Mouse (Mus musculus) naive thymus-derived CD4-positive, alpha-beta T cell, adult 2 months (primary cell): Measurements from ENCODE around the gene Tmigd1.
A peak's percentile ranks its signal among the peaks of the same experiment; 100 is the strongest.
"Not testable (repeated sequence)": the region's sequence is repeated elsewhere in the genome, so short reads cannot be mapped to it uniquely, and the experiment has no call there.

Experiments
- DNase-seq: peaks from one replicate; pipeline ENCODE4 v3.0.0-alpha.2; 2011; ENCODE audit warnings: low read depth

The Tmigd1 gene

DNA sequence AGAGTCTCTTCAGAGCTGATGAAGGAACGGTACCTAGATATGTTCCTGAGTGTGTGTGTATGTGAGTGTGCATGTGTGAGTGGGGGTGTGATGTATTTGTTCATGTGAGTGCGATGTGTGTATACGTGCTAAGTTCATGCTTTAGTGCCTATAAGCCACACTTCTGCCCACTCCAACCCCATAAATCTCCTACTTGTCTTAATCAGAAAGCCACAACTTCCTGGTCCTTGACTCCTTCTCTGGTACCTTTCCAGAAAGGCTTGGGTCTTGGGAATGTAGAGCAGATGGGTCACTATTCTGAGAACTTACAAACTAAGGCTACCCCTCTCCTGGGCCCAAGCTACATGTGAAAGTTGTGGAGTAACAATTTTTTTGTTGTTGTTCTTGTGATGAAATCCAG lies 3.2 kb upstream of the Tmigd1 start:
- no peak for DNase-seq

DNA sequence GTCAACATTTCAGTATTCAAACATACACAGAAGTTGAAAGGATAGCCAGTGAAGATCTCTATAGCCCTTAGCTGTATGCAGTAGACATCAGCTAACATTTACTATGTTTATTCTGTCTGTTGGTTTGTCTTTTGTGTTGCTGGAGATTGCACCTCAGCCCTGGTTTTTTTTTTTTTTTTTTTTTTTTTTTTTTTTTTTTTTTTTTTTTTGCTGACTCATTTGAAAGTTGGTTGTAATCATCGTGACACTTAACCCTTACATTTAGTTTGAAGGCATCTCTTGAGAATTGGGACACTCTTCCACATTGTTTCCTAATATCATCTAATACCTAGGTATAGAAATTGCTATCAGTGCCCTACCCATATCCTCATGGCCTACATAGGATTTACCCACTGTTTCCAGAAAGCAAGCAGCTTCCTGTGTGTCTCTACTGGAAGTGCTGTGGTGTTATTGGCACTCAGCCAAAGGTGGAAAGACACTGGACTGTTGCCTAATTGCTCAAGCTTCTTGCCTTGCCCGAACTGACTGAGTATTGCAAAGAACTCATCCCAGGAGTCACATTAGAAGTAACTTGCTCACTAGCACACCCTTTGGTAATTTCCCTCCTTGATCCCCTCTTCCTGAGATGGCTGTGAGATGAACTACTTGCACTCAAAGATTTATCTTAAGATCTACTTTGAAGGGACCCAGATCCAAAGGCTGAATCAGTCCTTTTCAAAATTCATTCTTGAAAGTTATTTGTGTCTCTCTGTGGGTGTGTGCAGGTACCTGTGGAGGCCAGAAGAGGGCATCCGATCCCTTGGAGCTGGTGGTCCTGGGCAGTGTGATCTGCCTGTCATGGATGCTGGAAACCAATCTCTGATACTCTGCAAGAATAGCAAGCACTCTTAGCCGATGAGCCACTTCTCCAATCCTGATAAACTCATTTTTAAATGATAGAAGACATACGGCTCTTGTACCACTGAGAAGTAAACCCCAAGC lies 1.9 kb upstream of the Tmigd1 start:
- DNase-seq, result no peak

DNA sequence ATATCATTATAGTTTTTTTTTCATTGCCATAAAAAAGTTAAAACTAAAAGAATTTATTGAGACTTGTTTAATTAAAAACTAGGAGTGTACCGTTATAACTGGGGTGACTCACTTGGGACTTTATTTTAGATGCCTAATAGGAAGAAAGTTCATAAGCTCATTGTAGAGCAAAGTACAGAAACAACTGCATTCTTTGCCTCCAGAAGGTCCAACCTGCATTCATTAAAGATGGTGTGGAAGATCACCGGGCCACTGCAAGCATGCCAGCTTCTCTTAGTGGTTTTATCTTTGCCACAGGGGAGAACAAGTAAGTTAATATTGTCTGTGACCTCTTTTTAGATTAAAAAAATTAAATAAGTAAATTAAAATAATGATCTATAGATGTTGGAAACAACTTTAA lies 2.4 kb downstream of the Tmigd1 start:
- DNase-seq, result no peak

DNA sequence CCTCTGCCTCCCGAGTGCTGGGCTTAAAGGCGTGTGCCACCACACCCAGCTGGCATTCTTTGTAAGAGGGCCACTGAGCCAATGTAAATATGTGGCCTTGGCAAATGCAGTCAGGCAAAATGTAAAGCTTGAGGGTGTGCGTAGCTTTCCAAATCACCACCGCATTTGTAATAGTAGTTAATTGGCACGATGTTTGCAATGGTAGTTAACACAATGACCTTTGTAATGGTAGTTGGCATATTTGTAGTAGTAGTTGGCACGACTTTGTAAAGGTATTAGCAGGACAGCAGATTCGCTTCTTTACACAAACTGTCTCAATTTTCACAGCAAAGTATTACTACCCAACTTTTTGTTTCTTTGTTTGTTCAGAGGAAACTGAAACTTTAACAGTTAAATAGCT lies 6.7 kb downstream of the Tmigd1 start:
- no peak for DNase-seq

DNA sequence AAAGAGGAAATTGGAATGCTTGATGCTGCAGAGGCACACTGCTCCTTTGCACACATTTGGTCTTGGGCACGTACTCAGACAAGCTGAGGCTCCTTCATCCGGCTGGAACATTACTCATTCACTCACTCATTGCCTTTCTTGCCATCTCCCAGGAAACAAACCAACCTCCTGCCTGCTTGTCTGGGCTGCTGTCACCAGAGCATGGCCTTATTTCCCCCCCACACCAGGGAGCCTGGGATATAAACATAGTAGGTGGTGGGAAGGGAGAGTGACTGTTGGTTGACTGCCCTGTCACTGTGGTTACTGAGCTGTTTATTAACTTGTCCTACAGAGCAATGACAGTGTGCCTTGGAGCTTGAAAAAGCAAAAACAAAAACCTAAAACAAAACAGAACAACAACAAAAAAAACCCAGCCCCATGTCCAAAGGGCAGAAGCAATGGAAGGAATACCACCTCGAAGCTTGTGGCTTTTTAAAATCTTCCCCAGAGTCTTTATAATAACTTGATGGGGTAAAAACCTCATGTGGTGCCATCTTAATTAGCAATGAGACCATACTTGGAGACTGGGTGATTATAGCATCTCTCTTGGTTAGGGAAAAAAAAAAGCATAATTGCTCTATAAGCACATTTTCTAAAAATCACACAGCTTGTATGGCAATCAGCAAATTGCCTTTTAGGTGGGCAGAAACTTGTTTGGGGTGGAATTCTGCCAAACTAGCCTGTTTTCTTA lies 9.5 kb downstream of the Tmigd1 start:
- DNase-seq, result no peak

DNA sequence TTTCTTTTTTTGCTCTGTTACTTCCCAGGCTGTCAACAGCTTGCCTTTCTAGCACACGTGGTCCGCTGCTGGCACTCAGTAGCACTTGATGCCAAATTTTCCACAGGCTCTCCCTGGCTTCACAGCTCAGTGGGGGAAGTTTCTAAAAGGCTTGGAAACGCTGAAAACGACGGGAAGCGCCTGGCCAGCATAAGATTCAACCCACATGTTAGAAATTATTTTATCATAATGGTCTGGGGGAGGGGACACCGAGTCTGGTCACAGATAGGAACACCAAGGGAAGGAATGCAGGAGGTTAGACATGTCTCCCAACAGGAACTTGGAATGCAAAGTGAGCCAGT lies 10.1 kb downstream of the Tmigd1 start:
- no peak for DNase-seq

DNA sequence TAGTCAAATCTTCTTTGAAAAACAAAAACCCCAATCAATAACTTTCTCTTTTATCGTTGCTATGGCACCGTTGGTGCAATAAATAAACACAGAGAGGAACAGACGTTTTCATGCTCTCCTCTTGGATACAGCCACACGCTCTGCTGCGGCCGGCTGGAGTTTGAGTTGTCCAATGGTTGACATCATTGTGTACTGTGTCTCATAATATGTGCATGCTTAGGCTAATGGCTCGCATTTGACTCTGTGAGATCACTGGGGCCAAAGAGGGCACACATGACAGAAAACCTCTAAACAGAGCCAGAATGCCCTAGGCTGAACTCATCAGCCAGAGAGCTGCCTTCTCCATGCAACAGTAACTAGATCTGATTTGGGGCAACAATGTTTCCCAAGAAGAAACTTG lies 12.4 kb downstream of the Tmigd1 start:
- no peak for DNase-seq

DNA sequence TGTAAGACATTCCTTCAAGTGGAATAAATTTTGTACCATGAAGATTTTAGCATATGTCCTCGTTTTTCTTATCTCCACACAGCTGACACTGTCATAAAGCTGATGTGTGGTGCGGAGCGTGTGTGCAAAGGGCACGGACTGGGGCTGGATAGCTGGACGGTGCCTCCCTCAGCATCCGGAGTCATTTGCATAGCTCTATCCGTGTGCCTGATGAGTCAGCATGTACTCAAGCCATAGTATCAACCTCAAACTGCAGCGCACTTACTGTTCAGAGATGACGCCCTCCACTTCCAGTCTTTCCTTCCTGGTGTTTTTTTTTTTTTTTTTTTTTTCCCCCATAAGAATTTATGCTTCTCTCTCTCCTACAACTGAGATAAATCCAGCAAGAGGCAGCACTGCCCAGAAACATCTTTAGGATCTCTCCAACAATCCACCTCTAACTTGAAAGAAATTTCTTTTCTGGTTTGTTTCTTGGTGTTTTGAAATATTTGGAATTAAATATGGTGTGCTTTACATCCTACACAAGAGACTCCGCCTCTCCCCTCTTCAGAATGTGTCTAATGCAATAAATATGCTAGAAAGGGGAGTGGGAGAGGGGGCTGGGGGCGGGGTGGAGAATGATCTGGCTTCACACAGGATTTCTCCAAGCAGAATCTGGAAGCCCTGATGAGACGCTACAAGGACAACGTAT lies 14.7 kb downstream of the Tmigd1 start:
- no peak for DNase-seq

DNA sequence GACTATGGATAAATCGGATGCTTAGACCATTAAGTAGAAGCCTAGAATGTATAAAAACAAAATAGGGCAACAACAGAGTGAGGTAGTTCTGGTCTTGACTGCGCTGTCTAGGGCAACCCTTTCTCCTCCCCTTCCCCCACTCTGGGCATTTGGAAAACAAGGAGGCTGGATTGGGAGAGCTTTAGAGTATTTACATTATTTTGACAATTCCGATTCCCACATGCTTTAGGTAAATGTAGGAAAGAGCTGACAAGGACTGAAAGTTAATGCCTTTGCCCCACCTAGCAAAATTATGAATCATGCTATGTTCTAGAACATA lies 15.2 kb downstream of the Tmigd1 start:
- DNase-seq, result no peak

DNA sequence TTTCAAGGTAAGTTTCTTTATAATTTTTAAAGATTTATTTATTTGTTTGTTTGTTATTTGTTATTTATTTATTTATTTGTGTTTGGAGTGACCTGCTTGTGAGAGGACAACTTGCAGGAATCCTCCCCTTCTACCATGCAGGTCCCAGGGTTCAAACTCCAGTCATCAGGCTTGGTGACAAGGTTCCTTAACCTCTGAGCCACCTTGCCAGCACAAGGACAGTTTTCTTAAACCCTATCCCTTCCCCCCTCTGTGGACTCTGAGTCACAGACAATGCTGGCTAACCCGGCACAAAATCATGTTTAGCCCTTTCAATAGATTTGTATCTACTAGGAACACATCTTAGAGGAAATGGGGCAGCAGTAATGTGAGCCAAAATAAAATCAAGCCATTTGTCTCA lies 18.6 kb downstream of the Tmigd1 start:
- DNase-seq, result no peak

DNA sequence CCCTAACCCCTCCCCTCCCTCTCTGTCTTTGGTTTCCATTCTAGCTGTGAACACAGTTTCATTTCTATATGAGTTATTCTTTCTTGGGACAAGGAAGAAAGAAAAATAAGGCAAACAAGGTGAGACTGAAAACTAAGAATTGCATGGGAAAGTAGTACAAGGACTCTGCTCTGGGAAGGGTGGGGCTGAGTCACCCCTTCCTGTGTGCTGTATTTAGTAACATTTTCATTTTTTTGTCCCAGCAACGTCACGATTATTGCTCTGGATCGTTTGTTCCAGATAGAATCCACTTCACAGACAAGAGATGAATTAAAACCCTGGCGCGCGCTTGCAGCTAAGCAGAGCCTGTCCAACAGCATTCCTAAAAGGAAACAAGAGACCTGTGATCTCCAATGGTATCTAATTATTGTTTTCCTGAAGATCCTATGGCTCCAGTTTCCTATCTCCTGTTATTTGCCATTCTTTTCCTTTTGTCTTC lies 22.8 kb downstream of the Tmigd1 start, which contains the start of gene Blmh:
Blmh (plus strand) TSS at position 51 of the 478 bp plus-strand sequence.
- no peak for DNase-seq

DNA sequence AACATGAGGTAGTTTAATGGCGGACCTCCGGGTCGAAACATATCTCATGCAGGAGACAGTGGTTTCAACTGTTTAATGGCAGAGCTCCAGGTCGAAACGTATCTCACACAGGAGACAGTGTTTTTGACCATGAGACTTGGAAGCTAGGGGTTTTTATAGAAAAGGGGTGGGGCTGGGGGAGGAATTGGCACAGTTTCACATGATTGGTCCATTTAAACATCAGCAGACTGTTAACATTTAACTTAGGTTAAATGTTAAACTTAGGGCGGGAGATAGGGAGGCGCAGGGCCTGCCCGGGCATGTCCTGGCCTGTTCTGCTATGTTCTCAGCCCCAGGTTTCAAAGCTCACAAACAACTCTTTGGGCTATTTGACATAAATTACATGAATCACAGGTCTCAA lies 26.6 kb downstream of the Tmigd1 start:
- DNase-seq, result not testable (repeated sequence)

DNA sequence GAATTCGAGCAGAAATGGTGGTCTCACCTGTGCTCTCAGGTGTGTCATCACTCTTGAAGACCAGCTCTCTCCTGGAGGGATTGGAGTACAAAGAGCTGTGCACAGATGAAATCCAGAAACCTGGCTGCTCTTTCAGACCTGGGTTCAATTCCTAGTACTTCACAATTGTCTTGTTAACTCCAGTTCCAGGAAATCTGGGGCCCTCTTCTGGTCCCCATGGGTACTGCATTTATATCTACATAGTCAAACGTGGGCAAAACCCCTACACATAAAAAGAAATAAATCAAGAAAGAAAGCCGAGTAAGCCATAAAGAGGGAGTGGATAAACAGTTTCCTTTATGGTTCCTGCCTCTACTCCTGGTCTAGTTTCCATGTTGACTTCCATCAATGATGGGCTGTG lies 31.2 kb downstream of the Tmigd1 start:
- DNase-seq, result peak; percentile 33

DNA sequence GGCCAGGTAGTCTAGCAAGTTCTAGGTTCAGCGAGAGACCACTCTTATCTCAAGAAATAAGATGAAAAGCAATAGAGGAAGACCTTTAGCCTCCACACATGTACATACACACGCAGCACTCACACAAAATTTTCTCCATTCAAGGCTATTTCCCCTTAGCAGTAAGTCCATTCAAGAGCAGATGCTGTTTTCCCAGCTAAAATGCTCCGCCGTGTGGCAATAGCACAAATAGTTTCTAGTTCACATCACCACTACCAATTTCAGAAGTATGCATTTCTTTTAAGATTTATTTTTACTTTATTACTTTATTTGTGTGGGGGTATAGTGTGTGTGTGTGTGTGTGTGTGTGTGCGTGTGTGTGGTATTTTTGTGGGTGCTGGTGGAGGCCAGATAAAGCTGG lies 34.6 kb downstream of the Tmigd1 start:
- DNase-seq, result no peak

DNA sequence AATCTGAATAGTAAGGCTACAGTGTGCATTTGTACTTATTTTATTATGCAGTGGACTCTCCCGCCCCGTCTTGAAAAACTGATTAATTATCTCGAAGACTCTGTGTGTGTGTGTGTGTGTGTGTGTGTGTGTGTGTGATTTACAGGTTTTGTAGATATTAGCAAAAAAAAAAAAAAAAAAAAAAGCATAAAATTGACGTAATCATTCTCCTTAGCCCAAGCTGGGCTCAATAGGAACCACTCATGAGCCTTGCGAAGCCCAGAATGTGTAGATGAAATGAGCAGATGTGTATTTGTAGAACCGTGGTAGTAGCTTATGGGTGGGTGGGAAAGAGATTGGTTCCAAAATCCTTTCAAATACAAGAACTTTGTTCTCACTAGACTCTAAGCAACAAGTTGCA lies 42.9 kb downstream of the Tmigd1 start:
- no peak for DNase-seq

DNA sequence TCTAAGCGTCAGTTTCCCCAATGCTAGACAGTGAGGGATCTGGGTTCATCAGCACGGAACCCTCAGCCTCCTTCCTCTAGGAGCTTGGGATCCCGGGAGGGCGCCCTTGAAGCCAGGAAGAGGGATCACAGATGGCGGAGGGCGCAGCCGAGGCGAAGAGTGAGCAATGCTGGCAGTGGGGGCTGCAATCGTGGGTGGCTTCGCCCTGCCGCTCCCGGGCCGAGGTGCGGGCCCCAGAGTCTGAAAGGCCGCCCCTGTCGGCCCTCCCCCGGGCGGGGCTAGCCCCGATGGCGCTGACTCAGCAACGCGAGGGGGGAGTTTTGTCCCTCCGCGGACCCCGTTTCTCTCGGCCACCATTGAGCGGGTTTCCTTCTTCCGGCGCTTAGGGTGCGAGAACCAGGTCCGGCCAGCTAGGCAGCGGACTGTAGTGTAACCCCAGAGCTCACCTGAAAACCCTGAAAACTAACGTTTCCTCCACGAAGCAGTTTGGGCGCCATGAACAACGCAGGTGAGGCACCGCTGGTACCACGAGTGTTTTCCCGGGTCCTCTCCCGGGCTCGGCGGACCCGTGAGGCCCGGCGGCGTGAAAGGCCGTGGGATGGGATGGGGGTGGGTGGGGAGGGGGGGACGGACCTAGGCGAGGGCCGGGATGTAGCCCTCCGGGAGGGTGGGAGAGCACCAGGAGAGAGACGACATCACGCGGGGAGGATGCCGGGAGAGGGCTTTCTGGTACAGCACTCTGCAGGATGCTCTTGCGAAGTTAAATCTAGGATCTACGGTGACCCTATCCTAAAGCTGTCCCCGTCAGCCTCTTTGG lies 43.6 kb downstream of the Tmigd1 start:
- DNase-seq, result peak; percentile 76

DNA sequence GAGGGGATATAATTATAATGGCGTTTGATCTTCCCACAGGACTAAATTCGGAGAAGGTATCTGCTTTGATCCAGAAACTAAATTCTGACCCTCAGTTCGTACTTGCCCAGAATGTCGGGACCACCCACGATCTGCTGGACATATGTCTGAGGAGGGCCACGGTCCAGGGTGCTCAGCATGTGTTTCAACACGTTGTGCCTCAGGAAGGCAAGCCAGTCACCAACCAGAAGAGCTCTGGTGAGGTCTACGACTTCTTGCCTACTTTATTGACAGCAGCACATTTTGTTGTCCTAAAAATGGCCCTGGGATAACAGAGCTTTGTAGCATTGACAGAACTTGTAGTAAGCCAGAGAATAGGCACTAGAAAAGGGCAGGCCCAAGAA lies 44.2 kb downstream of the Tmigd1 start:
- peak; percentile 14 for DNase-seq

DNA sequence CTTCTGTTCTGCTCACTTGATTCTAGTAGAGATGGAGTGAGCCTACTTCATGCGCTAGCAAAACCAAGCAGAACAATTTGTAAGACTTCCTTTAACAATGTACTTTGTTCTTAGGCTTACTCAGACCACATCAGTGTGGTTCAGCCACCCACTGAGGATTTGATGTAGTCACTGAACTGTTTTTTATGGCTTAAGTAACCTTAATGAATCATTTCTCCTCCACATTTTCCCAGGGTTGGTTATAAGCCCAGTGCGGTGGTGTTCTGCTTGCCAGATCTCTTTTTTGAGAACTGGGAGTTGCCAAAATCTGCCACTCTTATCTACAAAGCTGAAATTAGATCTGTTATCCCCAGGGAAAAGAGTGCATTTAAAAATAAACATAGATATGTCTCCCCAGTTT lies 51.6 kb downstream of the Tmigd1 start:
- DNase-seq, result no peak

DNA sequence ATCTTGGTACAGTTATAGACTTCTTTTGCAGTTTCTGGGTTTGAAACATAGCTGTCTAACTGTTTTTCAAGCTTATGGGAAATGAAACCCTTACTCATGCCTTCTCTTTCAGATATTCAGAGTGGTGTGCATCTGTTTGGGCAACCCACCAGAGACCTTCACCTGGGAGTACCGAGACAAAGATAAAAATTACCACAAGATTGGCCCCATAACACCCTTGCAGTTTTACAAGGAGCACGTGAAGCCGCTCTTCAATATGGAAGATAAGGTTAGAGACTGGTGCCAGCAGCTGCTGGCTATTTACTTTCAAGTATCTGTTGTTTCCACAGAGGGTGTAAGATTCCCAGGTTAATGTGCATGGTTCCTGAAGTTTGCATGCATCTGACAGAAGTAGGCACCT lies 63.7 kb downstream of the Tmigd1 start:
- no peak for DNase-seq
